ENCODE assay signal across 27 mouse cellular contexts in genomic region chr12:51437541-51437940, GRCm38 (mm10).
DNase-seq lines count a peak whose midpoint lies in the region; ATAC-seq and TF ChIP-seq lines count a peak whose summit lies in the region.
"Had no signal": no experiment of that assay in that cellular context is flagged by ENCODE, and none has a peak within 500 bp of the region (broad histone marks: within the 10 kb centered on the region; RNA-seq: fewer than 3 reads in every experiment).

No protein-coding gene starts in this region.

- H3K4me2 ChIP-seq in midbrain, embryonic 14.5 days (ENCODE audit: low read length) = no peak overlapping the region
- H3K4me2 ChIP-seq in midbrain, embryonic 11.5 days = no peak overlapping the region
- H3K4me2 ChIP-seq: embryonic facial prominence, embryonic 13.5 days; forebrain, embryonic 12.5 days; forebrain, embryonic 15.5 days; heart, embryonic 13.5 days; hindbrain, embryonic 12.5 days; hindbrain, embryonic 15.5 days had no signal

- no peak overlapping the region for H3K4me3 ChIP-seq in midbrain, embryonic 14.5 days (replicated peaks; ENCODE audit: low read depth, low read length)
- H3K4me3 ChIP-seq in midbrain, embryonic 11.5 days (ENCODE audit: low read depth, low read length) = no peak overlapping the region
- H3K4me3 ChIP-seq: embryonic facial prominence, embryonic 10.5 days; embryonic facial prominence, embryonic 13.5 days; erythroblast, embryonic 14.5 days; forebrain, embryonic 12.5 days; forebrain, embryonic 15.5 days; heart, adult 2 months; heart, embryonic 10.5 days; heart, embryonic 13.5 days; hindbrain, embryonic 12.5 days; hindbrain, embryonic 15.5 days had no signal

- H3K36me3 ChIP-seq in midbrain, embryonic 14.5 days (ENCODE audit: control insufficient read depth, insufficient read depth, low read length) = peaks cover 54% of the 10 kb centered on the region
- peaks cover 3% of the 10 kb centered on the region for H3K36me3 ChIP-seq in midbrain, embryonic 11.5 days (ENCODE audit: control insufficient read depth, insufficient read depth, low read length)

- WGBS in midbrain, embryonic 14.5 days = 84% methylated on average over 2 of the region's 2 CpGs
- WGBS in midbrain, embryonic 11.5 days = 95% methylated on average over 2 of the region's 2 CpGs

- peak; percentile 3 for DNase-seq in midbrain, embryonic 14.5 days
- no peak for DNase-seq in midbrain, embryonic 11.5 days (ENCODE audit: low spot score, missing footprints)
- DNase-seq in R1 (ENCODE audit: low read depth, low spot score) = peak; percentile 51
- peak; percentile 26 for DNase-seq in brain, embryonic 14.5 days (ENCODE audit: low read depth)
- no peak for DNase-seq in Muller cell, postnatal 12 days (ENCODE audit: inconsistent ontology term)
- DNase-seq in embryo, embryonic 10.5 days (ENCODE audit: low spot score) = no peak
- DNase-seq: adrenal gland, postnatal 10 days; adrenal gland, postnatal 36 days; cerebellum, adult 11-12 months; cerebellum, adult 8-10 months; embryo, embryonic 11 days; gastrocnemius, postnatal 25 days; heart, adult 2 months; heart, postnatal 14 days; heart, postnatal 4 days; kidney, adult 18-20 months had no signal

- no peak for ATAC-seq in midbrain, embryonic 14.5 days (ENCODE audit: low FRiP score, low TSS enrichment)
- ATAC-seq in midbrain, embryonic 11.5 days (ENCODE audit: low FRiP score) = no peak
- ATAC-seq: CD4-positive, CD25-positive, alpha-beta regulatory T cell, adult 4 months; forebrain, embryonic 15.5 days; intestine, embryonic 16.5 days had no signal

- TF ChIP-seq CTCF in brain, embryonic 14.5 days (IDR thresholded peaks at IDR 0.05; ENCODE audit: borderline replicate concordance, extremely low read depth, insufficient read depth, insufficient read length) = no peak

- H3K27me3 ChIP-seq in midbrain, embryonic 14.5 days (ENCODE audit: control insufficient read depth, insufficient read depth, low read length) = no peaks in the 10 kb centered on the region
- no peaks in the 10 kb centered on the region for H3K27me3 ChIP-seq in midbrain, embryonic 11.5 days (ENCODE audit: control insufficient read depth, insufficient read depth, low read length)
- H3K27me3 ChIP-seq: embryonic facial prominence, embryonic 13.5 days; forebrain, embryonic 12.5 days; forebrain, embryonic 15.5 days; heart, embryonic 13.5 days; hindbrain, embryonic 12.5 days; hindbrain, embryonic 15.5 days had no signal

- no peaks in the 10 kb centered on the region for H3K9me3 ChIP-seq in midbrain, embryonic 14.5 days (ENCODE audit: control insufficient read depth, low read length)
- H3K9me3 ChIP-seq in midbrain, embryonic 11.5 days (ENCODE audit: control insufficient read depth, low read length) = no peaks in the 10 kb centered on the region
- H3K9me3 ChIP-seq: embryonic facial prominence, embryonic 10.5 days; embryonic facial prominence, embryonic 13.5 days; forebrain, embryonic 12.5 days; forebrain, embryonic 15.5 days; heart, embryonic 10.5 days; heart, embryonic 13.5 days; hindbrain, embryonic 12.5 days; hindbrain, embryonic 15.5 days had no signal

- no peaks in the 10 kb centered on the region for H3K4me1 ChIP-seq in midbrain, embryonic 14.5 days (ENCODE audit: control insufficient read depth, insufficient read depth, low read length)
- H3K4me1 ChIP-seq in midbrain, embryonic 11.5 days (ENCODE audit: control insufficient read depth, insufficient read depth, low read length) = no peaks in the 10 kb centered on the region
- H3K4me1 ChIP-seq: embryonic facial prominence, embryonic 10.5 days; embryonic facial prominence, embryonic 13.5 days; forebrain, embryonic 12.5 days; forebrain, embryonic 15.5 days; heart, embryonic 10.5 days; heart, embryonic 13.5 days; hindbrain, embryonic 12.5 days; hindbrain, embryonic 15.5 days had no signal

- H3K9ac ChIP-seq in midbrain, embryonic 14.5 days (replicated peaks; ENCODE audit: low read length) = no peak overlapping the region
- H3K9ac ChIP-seq in midbrain, embryonic 11.5 days (ENCODE audit: low read length) = no peak overlapping the region
- H3K9ac ChIP-seq: embryonic facial prominence, embryonic 13.5 days; forebrain, embryonic 12.5 days; forebrain, embryonic 15.5 days; heart, embryonic 13.5 days; hindbrain, embryonic 12.5 days; hindbrain, embryonic 15.5 days had no signal

- no peak overlapping the region for H3K27ac ChIP-seq in midbrain, embryonic 14.5 days (replicated peaks; ENCODE audit: low read depth, low read length)
- no peak overlapping the region for H3K27ac ChIP-seq in midbrain, embryonic 11.5 days (ENCODE audit: low read depth, low read length)
- H3K27ac ChIP-seq: embryonic facial prominence, embryonic 10.5 days; embryonic facial prominence, embryonic 13.5 days; forebrain, embryonic 12.5 days; forebrain, embryonic 15.5 days; heart, adult 2 months; heart, embryonic 10.5 days; heart, embryonic 13.5 days; hindbrain, embryonic 12.5 days; hindbrain, embryonic 15.5 days had no signal

- TF ChIP-seq POLR2A in brain, embryonic 14.5 days (IDR thresholded peaks at IDR 0.05; ENCODE audit: borderline replicate concordance, extremely low read depth, insufficient read depth, insufficient read length, poor library complexity, severe bottlenecking) = no peak

Comparison
In these comparisons a context has a peak if more than half of its experiments do, and no peak if none do; other contexts are left out.
1. DNase-seq: peak in midbrain, embryonic 14.5 days (single experiment), R1 (single experiment) and brain, embryonic 14.5 days (single experiment); none in midbrain, embryonic 11.5 days (single experiment), Muller cell, postnatal 12 days (single experiment) and embryo, embryonic 10.5 days (single experiment).